Mouse (Mus musculus) WW6 (cell line): ENCODE data around the gene Taf5l.
"Not testable (repeated sequence)": the region's sequence is repeated elsewhere in the genome, so short reads cannot be mapped to it uniquely, and the experiment has no call there.

Source experiments
- DNase-seq: peaks from one replicate; pipeline ENCODE4 v3.0.0-alpha.2; 2013; ENCODE audit warnings: low read depth, low spot score

The Taf5l gene

GRCm38 (mm10) chr8:124014299-124014698, 6.9 kb downstream of the Taf5l start:
- not testable (repeated sequence) for DNase-seq

- DNase-seq = no peak
Observed at GRCm38 (mm10) chr8:124011989-124012586, 9.1 kb downstream of the Taf5l start.

- DNase-seq = no peak
Observed at GRCm38 (mm10) chr8:124011580-124011979, 9.6 kb downstream of the Taf5l start.

DNA sequence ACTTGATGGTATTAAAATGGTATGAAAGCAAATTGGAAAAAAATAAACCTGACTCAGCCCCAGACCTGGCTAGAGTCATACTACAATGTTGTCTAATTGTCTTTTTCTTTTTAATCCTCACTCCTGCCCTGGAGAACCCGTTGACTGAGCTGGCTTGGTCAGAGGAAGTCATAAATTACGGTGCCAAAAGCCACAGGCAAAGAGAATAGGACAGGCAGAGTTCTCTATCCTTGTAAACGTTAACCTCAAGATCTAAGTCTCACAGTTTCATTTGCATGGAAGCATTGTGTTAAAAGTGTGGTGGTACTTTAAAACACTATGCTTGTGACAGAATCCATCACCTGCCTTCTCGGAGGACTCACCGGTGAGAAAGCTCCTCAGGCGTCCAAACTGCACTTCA, 13.4 kb downstream of the Taf5l start:
- DNase-seq = no peak

DNA sequence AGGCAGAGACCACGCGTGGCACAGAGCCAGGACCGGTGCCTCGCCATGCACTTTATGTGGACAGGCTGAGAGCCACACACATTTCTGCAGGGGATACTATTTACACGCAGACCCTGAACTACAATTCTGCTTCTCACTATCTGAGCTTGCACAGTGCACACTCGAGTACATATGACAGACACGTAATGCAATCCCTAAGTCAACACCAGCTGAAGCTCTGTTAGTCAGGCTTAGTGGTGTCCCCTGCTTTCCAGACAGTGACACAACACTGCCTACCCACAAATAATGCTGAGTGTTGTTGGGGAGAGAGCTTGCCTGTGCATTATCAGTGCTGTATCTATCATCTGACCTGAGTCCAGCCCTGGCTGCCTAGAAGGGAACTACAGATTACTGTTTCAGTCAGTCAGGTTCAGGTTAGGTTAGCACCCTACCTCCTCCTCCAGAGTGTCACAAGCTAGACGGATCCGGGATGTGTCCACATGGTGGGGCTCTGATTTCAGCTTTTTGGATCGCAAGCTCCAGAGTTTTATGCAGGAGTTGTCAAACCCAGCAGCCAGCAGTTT, 18.6 kb downstream of the Taf5l start:
- DNase-seq = no peak

DNA sequence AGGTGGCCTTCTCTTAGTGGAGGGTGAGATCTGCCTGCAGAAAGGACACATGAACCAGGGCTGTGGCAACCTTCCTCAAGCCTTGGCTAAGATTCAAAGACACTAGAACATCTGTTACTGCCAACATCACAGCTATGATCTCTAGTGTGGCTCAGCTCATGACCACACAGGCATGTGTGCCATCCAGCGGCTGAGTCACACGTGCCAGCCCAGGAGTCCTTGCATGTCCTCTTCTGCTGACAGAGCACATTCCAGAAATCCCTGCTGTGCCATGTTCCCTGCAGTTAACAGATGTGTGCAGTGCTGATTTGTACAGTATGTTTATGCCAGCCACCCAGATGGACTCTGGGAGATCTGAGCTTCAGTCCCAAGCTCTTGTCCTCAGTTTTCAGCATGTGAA, 21.6 kb downstream of the Taf5l start:
- no peak for DNase-seq

- no peak for DNase-seq
Observed at GRCm38 (mm10) chr8:123993997-123994396, 27.2 kb downstream of the Taf5l start.

GRCm38 (mm10) chr8:123993597-123993996, 27.6 kb downstream of the Taf5l start:
- DNase-seq = no peak

DNA sequence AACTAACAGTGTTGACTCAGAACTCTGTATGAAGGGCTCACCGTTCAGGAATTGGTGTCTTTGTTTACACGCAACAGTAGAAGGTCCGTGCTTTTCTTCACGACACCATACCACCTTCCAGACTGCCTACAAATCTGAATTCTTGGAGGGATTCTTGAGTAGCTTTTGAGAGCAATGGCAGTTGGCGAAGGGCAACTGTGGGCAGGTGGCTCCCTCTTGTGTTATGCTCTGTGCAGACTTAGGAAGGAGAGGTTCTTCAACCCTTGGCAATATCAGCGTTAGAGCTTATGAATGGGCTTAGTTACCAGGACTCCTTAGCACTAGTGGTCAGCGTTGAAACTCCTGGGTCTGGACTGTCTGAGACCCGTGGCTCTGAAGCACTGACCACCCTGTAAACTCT, 28.6 kb downstream of the Taf5l start:
- DNase-seq = no peak

GRCm38 (mm10) chr8:123990277-123991049, 30.7 kb downstream of the Taf5l start:
- no peak for DNase-seq

DNA sequence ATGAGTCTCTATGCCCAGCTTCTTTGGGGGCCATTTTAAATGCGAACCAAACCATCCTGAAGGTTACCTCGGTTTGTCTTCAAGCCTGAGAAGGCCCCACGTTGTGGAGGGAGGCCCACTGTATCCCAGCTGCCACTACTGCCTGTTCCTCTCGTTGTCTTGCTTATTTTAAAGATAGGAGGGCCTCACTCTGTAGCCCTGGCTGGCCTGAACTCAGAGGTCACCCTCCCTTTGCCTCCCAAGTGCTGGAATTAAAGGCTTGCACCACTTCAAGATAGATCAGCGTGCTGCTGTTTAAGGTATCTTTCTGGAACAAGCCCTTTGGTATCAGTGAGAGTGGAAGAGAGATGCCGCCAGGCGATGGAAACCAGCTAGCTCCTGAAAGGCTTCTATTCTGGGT, 32.1 kb downstream of the Taf5l start:
- DNase-seq = no peak

- DNase-seq = no peak
Observed at GRCm38 (mm10) chr8:123988605-123989038, 32.6 kb downstream of the Taf5l start.

GRCm38 (mm10) chr8:123982826-123983400, 38.3 kb downstream of the Taf5l start, which contains the start of gene Abcb10:
Gene Abcb10 (minus strand): TSS chr8:123983122.
- DNase-seq = peak; percentile 76

DNA sequence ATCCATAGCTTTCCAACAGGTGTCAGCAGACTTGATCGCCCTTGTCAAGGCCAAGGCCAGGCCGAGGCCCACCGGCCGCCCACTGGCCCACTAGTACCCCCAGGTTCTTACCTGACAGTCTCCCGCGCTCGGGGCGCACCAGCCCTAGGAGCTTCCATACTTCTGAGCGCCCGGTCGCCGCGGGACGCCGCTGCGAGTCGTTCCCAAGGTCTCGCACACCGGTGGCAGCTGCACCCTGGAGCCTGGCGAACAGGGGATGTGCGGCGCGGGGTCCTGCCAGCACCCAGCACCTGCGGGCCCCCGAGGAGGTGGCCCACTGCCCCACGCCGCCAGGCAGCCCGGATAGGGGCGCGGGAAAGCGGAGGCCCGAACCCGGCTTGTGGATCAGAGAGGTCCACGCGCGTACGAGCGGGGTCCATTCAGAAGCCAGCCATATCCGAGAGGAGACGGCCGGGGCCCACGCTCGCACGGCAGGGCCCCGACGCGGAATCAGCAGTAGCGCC, 38.9 kb downstream of the Taf5l start:
- DNase-seq = peak; percentile 24

DNA sequence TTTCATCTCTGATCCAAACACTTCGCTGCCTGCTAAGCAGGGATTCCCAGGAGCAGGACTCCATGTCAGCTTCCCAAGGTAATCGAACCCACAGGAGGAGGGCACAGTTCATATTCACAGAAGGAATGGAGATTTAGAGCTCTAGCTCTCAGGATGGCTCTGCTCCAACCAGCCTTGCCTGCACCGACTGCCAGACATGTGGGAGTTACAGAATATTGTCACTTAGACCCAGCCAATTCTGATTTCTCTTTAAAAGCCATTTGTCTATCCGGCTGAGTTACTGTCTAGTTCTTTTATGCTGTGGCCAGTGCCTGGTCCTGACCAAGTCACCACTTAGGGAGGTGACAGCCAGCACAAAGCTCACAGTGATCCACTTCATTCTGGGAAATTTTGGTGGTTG, 39.5 kb downstream of the Taf5l start:
- DNase-seq = no peak

DNA sequence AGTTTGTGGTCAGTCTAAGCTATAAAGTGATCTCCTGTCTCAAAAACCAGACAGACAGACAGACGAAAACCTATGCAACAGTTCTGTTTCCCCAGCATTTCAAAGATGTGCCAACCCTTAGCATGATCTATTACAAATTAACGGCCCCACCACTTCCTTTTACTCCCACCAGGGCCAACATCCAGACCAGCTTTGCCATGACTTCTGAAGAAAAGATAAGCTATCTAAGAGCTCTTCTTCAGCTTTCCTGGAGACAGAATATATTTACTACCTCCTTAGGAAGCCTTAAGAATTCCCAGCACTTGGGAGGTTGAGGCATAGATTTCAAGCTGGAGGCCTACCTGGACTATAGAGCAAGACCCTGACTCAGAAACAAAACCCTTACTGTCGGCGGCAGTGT, 41.0 kb downstream of the Taf5l start:
- no peak for DNase-seq

DNA sequence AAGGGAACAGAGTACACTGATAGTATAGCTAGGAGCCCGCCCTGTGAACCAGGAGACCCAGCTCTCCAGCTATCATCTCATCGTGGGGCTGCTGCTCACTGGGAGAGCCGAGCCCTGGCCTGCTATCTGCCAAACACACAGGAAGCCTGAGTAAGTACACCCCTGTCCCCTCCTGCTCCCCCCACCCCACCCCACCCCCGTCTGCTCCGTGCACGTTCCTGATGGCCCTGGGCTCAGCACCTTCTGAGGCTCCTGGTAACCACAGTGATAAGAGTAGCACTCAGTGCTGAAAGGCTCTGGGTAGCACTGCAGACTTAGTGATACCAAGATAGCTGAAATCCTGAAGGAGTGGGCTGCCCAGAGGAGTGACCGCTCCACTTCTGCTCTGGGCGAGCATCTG, 42.3 kb downstream of the Taf5l start:
- DNase-seq = no peak

DNA sequence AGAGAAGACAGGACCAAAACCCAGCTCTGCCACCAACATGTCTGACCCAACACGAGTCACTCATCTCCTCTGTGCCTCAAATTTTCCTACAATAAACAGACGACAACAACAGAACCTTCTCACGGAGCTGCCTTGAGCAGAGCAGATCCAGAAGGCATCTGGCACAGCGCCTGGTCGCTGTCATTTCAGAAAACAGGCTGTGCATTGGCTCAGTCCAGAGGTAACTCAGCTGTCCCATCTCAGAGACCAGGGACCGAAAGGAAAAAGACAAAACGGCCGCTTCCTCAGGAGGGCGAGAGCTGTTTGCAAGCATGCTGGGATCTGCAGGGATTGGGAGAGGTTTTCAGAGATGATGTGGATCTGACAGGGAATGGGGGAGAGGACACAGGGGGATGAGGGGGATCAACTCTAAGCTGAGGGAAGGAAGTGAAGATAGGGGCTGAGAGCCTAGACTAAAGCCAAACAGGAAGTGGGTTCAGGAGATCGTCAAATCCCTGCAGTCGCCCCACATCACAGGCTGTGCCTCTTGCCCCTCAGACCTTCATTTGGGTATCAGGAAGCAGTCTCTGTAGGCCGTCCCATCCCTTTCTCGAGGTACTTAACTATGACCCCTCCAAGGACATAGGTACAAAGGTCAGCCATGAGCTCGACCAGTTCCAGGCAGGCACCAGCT, 42.9 kb downstream of the Taf5l start:
- DNase-seq = no peak

GRCm38 (mm10) chr8:123977499-123977898, 43.7 kb downstream of the Taf5l start:
- DNase-seq = no peak

DNA sequence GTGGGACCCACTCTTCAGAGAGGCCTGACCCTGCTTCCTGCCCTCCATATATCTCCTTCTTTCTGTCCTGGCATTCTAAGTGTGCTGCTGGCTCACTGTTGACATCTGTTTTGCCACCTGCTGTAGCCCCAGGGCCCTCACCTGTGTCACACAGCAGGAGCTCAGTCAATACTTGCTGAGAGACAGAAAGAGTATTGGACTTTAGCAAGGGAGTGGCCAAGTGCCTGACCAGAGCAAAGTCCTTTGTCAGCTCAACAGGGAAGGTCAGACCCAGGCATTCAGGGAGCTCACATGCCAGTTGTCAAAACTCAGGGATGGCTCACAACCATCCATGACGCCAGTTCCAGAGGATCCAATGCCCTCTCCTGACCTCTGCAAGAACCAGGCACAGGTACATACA, 47.7 kb downstream of the Taf5l start:
- no peak for DNase-seq

DNA sequence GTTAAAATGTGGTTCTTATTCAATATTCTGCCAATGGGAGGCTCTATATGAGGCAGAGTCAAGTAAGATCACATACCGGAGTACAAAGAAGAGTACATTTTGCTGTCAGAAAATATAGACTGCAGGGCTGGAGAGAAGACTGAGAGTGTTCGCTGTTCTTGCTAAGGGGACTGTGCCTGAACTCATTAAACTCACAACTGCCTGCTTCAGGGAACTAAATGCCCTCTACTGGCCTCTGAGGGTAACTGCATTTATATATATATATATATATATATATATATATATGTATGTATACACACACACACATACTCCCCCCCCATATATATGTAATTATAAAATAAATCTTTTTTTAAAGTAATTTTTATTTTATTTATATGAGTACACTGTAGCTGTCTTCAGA, 54.3 kb downstream of the Taf5l start:
- no peak for DNase-seq

GRCm38 (mm10) chr8:123961371-123961770, 59.8 kb downstream of the Taf5l start:
- DNase-seq = peak; percentile 56
